Mouse (Mus musculus): ENCODE results near the gene Ank3. TPM values are rescaled to one million over a fixed set of nuclear protein-coding genes. Genes with fewer than 3 reads are reported as not detected.

The Ank3 gene
- total RNA-seq, 2 experiments from 2014 or later: 58.0 to 76.6 TPM

DNA sequence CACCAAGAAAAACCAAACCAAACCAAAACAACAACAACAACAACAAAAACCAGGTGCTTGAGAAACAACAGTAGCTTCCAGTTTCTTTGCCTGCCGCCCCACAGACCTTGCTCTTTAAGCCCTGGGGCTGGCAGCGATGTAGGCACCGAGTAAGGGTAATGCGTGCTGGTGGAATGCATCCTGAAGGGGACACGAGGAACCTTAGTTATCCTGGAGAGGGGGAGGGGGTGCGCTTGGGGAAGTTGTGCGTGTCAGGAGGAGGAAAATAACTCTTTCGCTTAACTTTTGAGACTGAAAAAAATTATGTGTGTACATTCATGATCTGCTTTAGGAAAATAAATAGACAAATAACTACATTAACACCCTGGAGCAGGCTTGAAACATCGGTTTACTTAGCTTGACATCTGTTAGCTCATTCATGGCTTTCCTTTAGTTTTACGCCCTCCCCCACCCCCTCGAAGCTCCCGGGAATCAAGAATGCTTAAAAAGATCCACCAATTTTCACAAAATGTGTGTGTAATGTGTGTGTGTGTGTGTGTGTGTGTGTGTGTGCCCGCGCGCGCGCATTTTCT lies 1.3 kb downstream of the Ank3 start:
- intact Hi-C loops (cut with DNase I): no loop called here
- DNase-seq: no peak

- intact Hi-C loops (cut with DNase I): no loop called here
- DNase-seq: no peak
These were observed 6.9 kb downstream of the Ank3 start for GRCm38 (mm10) chr10:69405431-69405830.

DNA sequence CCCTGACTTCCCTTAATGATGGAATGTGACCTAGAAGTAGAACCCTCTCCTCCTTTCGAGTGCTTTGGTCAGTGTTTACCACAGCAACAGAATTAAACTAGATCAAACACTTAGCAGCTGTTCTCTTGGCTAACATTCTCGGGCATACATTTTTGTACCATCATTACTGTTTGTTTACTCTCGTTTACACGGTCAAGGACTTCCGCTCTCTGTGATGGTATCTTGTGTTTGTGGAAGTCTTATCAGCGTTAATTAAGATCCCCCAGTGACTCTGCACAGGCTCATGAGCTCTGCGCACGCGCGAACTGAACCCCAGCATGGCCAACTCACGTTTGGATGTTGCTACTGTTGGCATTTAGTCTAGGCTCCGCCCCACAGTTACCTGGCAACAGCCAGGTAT lies 16.3 kb downstream of the Ank3 start:
- DNase-seq: no peak
- intact Hi-C loops (cut with DNase I): no loop called here

GRCm38 (mm10) chr10:69418716-69419115 lies 20.1 kb downstream of the Ank3 start:
- DNase-seq: no peak
- intact Hi-C loops (cut with DNase I): no loop called here

- intact Hi-C loops (cut with DNase I): no loop called here
These were observed 21.7 kb downstream of the Ank3 start for GRCm38 (mm10) chr10:69420306-69420705.

GRCm38 (mm10) chr10:69424051-69424450 lies 25.5 kb downstream of the Ank3 start:
- DNase-seq: no peak

More at GRCm38 (mm10) chr10:69420306-69420705, 21.7 kb downstream of the Ank3 start:
- no peak for DNase-seq

GRCm38 (mm10) chr10:69430138-69430537 lies 31.6 kb downstream of the Ank3 start:
- DNase-seq: no peak
- intact Hi-C loops (cut with DNase I): no loop called here

More at GRCm38 (mm10) chr10:69424051-69424450, 25.5 kb downstream of the Ank3 start:
- intact Hi-C loops (cut with DNase I): no loop called here

DNA sequence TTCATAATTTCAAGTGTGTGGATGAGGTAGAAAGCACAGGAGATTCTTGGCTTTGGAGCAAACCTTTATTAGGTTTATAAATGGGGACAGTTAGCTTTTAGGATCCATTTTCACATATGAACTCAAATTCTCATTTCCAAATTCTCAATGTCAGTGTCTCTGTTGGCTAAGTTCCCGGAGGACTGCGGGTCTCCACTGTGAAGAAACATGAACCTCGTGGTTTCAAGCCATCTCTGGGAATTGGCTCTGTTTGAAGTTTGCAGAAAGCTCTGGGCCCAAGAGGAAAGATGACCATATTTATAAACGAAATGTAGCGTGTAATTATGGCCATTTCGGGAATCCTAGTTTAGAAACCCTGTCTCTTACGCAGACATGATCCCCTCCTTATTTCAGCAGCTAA lies 32.5 kb downstream of the Ank3 start:
- no peak for DNase-seq
- intact Hi-C loops (cut with DNase I): no loop called here

- peak; percentile 40 to 51 for DNase-seq
- intact Hi-C loops (cut with DNase I): no loop called here
These were observed 36.6 kb downstream of the Ank3 start for GRCm38 (mm10) chr10:69435213-69435612.

- intact Hi-C loops (cut with DNase I): no loop called here
- no peak for DNase-seq
These were observed 40.9 kb downstream of the Ank3 start for GRCm38 (mm10) chr10:69439449-69439848.

DNA sequence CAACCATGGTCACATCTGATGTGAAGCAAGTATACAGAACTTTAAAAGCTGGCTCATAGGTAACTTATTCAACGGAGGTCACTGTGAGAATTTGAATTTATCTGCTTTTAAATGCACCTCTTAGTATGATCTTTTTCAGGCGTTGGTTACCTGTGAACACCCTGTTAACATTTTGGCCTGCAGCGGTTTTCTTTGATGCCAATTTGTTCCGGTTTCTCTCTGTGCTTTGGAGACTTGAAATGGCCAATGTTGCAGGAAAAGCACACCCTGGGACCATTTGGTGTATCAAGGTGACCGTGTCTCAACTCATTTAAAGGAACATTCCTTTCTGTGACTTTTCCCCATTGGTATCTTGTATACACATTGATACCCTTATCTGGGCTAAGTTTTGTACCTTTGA lies 46.0 kb downstream of the Ank3 start:
- no peak for DNase-seq
- intact Hi-C loops (cut with DNase I): no loop called here

GRCm38 (mm10) chr10:69445951-69446350 lies 47.4 kb downstream of the Ank3 start:
- DNase-seq: no peak
- intact Hi-C loops (cut with DNase I): no loop called here

DNA sequence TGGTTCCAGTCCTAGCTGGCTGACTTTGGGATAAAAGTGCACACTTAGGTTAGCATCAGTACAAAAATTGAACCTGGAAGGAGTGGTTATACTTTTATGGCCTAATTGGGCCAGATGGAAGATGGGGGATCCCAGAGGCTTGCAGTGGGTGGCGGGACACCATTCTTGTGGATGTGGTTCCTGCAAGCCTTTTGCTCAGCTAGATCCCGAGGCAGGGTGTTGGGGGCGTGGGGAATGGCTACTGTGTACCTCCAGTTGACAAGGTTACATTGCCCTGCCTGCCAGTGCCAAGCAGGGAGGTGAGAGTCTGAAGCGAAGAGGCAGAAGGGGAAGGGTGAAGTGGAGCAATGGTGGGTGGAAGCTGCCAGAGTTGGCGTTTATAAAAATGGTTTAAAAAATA lies 48.0 kb downstream of the Ank3 start:
- intact Hi-C loops (cut with DNase I): no loop called here
- DNase-seq: no peak

DNA sequence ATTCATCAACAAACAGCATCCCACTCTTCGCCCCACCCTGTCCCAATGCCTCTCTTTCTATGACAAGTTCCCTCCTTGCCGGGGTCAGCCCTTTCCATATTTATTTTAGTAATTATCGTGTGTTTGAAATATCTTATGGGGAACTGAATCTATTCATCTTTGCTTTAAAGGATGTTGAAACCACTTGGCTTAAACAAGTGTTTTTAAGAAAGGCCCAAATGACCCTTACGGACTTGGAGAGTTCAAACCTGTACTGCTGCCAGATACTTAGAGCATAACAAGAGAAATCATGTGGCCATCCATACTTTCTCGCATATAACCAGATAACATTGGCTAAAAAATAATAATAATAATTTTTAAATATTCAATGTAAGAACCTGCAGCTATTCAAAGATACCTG lies 48.7 kb downstream of the Ank3 start:
- intact Hi-C loops (cut with DNase I): no loop called here
- DNase-seq: no peak

DNA sequence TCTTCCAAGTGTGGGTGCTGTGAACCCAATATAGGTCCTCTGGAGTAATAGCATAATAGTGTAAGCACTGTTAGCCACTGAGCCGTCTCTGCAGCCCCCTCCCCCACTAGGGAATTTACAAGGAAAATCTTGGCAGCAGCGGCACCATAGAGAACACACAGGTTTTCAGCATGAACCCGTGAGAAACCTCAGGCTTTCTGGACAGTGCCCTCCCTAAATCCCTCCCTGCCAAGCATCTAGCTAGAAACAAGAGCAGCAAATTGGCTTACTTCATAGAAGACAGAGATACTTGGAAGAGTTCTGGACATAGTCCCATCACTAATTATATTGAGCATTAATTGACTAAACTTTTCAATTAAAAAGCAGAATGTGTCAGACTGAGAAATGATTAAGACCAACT lies 49.6 kb downstream of the Ank3 start:
- DNase-seq: no peak
- intact Hi-C loops (cut with DNase I): no loop called here

DNA sequence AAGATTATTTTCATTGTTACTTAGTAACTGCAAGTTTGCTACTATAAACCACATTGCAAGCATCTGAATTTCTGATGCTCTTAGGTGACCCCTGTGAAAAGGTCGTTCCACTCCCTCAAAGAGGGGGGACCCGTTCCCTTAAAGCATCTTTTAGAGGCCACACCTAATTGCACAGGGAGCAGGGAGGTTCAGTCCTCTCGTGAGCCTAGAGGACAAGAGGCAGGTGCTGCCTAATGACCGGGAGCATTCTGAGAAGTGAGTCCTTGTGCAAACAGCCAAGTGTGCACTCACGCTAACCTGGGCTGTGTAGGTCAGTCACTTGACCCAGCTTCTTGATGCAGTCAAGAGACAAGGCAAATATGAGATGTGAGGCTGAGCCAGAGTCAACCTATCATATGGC lies 52.4 kb downstream of the Ank3 start:
- intact Hi-C loops (cut with DNase I): loop anchor here (5.0 kb wide), 1 partner anchor 511 kb away; no protein-coding TSS in a partner anchor
- DNase-seq: no peak

GRCm38 (mm10) chr10:69452180-69452977 lies 53.8 kb downstream of the Ank3 start:
- peak; percentile 65 to 82 for DNase-seq

DNA sequence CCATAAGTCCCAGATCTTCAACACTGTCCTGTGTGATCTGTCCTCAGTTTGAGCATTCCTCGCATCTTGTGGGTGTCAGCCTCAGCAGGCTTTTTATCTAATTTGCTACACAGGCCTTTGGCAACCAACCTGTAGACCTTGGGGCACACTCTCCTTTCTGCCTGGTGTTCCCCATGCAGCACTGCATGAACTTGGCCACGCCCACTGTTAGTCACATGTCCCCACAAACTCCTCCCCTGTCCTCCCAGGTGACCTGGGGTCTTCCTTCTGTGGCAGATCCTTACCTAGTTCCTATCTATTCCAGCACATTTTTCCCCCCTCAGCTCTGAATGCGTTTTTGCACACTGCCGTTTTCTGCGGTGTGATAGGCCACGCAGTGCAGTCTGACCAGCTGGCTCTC lies 55.0 kb downstream of the Ank3 start:
- intact Hi-C loops (cut with DNase I): loop anchor here (5.0 kb wide), 1 partner anchor 509 kb away; no protein-coding TSS in a partner anchor
- no peak for DNase-seq

More at GRCm38 (mm10) chr10:69452180-69452977, 53.8 kb downstream of the Ank3 start:
- intact Hi-C loops (cut with DNase I): loop anchor here (1.0 to 5.0 kb wide), 3 partner anchors 203 to 510 kb away; no protein-coding TSS in a partner anchor

DNA sequence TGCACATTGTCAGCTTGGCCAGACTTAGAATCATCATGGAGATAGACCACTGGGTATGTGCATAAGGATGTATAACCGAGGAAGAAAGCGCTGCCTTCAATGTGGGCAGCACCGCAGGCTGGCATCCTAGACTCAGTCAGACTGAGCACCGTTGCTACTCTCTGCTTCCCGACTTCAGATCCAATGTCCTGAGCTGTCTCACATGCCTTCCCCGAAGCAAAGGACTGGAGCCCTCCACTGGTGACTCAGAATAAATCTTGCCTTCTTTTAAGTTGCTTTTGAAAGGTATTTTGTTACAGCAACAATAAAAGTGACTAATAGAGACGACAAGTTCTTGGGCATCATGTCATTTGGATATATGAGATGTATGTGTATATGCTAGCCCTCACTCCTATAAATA lies 55.9 kb downstream of the Ank3 start:
- intact Hi-C loops (cut with DNase I): loop anchor here (5.0 kb wide), 1 partner anchor 508 kb away; no protein-coding TSS in a partner anchor
- DNase-seq: no peak

GRCm38 (mm10) chr10:69464826-69465225 lies 66.3 kb downstream of the Ank3 start:
- intact Hi-C loops (cut with DNase I): no loop called here
- DNase-seq: no peak

- intact Hi-C loops (cut with DNase I): no loop called here
- no peak for DNase-seq
These were observed 67.1 kb downstream of the Ank3 start for GRCm38 (mm10) chr10:69465558-69466200.

- intact Hi-C loops (cut with DNase I): no loop called here
- no peak for DNase-seq
These were observed 67.6 kb downstream of the Ank3 start for GRCm38 (mm10) chr10:69466201-69466585.
